Mouse (Mus musculus): Measurements from ENCODE around the gene Vmn1r75.

The Vmn1r75 gene

GRCm38 (mm10) chr7:11874330-11874729 is at the start of gene Vmn1r75:
Vmn1r75 (plus strand) TSS chr7:11874630.
- DNase-seq: no peak

GRCm38 (mm10) chr7:11833680-11834079 is 40.8 kb upstream of the Vmn1r75 start, which contains the start of gene Vmn1r74:
Vmn1r74 (plus strand) TSS chr7:11833980.
- DNase-seq: no peak
